Mouse (Mus musculus): ENCODE data around the gene Lamp5.

DNA sequence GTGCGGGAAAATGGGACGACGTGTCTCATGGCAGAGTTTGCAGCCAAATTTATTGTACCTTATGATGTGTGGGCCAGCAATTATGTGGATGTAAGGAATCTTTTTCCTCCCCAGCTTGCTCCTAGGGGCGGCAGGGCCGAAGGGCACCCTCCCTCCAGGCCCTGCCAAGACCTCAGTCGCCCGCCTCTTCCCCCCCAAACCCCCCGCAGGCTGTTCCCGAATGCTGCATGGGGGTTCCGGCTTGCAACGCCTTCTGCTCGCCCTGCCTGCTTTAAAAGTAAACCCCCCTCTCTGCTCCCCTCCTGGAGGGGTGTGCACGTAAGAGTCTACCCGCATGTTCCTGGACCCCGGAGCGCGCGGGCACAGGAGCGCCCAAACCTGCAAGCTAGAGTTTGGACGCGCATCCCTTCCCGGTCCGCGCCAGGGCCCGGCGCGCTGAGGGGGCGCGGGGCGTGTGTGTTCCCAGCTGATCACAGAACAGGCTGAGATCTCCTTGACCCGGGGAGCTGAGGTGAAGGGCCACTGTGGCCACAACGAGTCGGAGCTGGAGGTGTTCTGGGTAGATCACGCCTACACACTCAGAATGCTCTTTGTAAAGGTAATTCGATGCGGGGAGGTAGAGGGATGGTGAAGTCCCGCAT is 7.1 kb downstream of the Lamp5 start:
- TF ChIP-seq CTCF (IDR thresholded peaks at IDR 0.05; ENCODE audit: insufficient read depth, low read depth, low read length) (no peak), POLR2A (IDR thresholded peaks at IDR 0.05; ENCODE audit: insufficient read depth, low read depth, low read length) (no peak)

All from olfactory bulb, adult 2 months (tissue).